Mouse (Mus musculus): Measurements from ENCODE around the gene Pdlim3.

DNA sequence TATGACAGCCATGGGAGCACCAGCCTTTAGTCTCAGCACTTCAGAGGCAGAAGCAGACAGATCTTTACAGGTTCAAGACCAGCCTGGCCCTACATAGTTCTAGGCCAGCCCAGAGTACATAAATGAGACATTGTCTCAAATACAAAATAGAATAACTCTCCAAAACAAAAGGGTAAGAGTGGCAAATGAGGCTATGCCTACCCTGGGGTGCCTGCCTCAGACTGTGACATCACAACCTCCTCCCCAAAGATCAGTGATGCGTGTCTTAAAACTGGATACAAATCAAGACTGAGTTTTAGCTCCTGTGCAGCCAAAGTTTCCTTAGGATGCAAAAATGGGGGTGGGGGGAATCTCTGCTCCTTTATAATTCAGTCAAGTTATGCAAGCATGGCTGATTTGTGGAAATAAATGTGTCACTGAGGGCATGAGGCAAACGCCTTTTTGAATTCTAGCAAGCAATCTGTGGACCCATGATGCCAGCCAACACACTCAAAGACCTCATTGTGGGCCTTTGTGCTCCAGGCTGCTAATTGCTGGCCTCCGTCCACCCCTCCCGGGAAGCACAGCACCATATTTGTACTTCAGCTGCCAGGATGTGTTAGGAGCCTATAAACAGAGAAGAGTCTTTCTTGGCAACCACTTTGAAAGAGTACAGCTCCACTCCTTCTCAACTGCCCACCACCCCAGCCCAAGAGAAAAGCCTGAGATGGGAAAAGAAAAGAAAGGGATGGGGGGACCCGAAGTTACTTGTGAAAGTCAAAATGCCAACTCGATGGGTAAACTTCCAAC, 41.0 kb upstream of the Pdlim3 start:
- TF ChIP-seq CTCF (IDR thresholded peaks at IDR 0.05; ENCODE audit: insufficient read depth, low read length) (no peak), POLR2A (IDR thresholded peaks at IDR 0.05; ENCODE audit: borderline replicate concordance, extremely low read depth, low read depth, low read length) (no peak)
